Mouse (Mus musculus): ENCODE data around the gene Ryr1. TPM values are rescaled to one million over a fixed set of nuclear protein-coding genes. Genes with fewer than 3 reads are reported as not detected.
"Not testable (repeated sequence)": the region's sequence is repeated elsewhere in the genome, so short reads cannot be mapped to it uniquely, and the experiment has no call there.

The Ryr1 gene
- total RNA-seq, 2 experiments from 2014 or later = under 0.01 TPM; not detected in 1

DNA sequence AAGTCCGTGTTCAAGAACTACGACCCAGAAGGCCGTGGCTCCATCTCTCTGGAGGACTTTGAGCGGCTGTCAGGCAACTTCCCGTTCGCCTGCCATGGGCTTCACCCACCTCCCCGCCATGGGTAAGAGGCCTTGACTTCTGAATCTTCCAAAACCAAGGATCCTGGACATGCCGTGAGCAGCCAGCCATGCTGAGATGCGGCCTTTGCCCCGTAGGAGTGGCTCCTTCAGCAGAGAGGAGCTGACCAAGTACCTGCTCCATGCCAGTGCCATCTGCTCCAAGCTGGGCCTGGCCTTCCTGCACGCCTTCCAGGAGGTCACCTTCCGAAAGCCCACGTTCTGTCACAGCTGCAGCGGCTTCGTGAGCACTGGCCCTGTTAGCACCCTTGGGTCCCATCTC lies 23.8 kb upstream of the Ryr1 start:
- no peak for ATAC-seq (replicated peaks; ENCODE audit: low FRiP score, poor library complexity, severe bottlenecking)

GRCm38 (mm10) chr7:29146625-29147367 lies 21.8 kb upstream of the Ryr1 start:
- no peak for ATAC-seq (replicated peaks; ENCODE audit: low FRiP score, poor library complexity, severe bottlenecking)

GRCm38 (mm10) chr7:29144006-29144405 lies 19.0 kb upstream of the Ryr1 start:
- ATAC-seq (replicated peaks; ENCODE audit: low FRiP score, poor library complexity, severe bottlenecking) = no peak

DNA sequence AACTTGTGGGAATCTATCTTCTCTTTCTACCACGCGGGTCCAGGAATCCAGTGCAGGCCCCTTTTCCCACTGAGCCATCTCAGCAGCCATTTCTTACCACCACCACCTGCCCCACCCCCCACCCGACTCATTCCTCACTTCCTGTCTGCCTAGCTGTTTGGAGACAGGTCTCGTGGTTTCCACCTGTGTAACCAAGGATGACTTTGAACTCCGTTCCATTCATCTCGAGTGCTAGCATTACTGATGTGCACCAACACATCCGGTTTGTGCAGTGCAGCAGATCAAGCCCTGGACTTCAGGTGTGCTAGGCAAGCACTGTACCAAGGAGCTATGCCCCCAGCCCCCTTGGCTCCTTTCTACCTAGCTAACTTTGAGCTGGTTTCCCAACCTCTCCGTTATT lies 16.4 kb upstream of the Ryr1 start:
- no peak for ATAC-seq (replicated peaks; ENCODE audit: low FRiP score, poor library complexity, severe bottlenecking)

GRCm38 (mm10) chr7:29139237-29139636 lies 14.3 kb upstream of the Ryr1 start:
- ATAC-seq (replicated peaks; ENCODE audit: low FRiP score, poor library complexity, severe bottlenecking) = not testable (repeated sequence)

GRCm38 (mm10) chr7:29137429-29137828 lies 12.4 kb upstream of the Ryr1 start:
- ATAC-seq (replicated peaks; ENCODE audit: low FRiP score, poor library complexity, severe bottlenecking) = no peak

- ATAC-seq (replicated peaks; ENCODE audit: low FRiP score, poor library complexity, severe bottlenecking) = no peak
Measured at GRCm38 (mm10) chr7:29134693-29135386, 9.9 kb upstream of the Ryr1 start, which contains the start of gene Rasgrp4. TSS of gene Rasgrp4 (plus strand) at chr7:29134851.

- ATAC-seq (replicated peaks; ENCODE audit: low FRiP score, poor library complexity, severe bottlenecking) = no peak
Measured at GRCm38 (mm10) chr7:29134230-29134629, 9.3 kb upstream of the Ryr1 start.

GRCm38 (mm10) chr7:29128725-29129124 lies 3.7 kb upstream of the Ryr1 start:
- ATAC-seq (replicated peaks; ENCODE audit: low FRiP score, poor library complexity, severe bottlenecking) = no peak

GRCm38 (mm10) chr7:29126173-29126915 lies 1.4 kb upstream of the Ryr1 start:
- ATAC-seq (replicated peaks; ENCODE audit: low FRiP score, poor library complexity, severe bottlenecking) = no peak

DNA sequence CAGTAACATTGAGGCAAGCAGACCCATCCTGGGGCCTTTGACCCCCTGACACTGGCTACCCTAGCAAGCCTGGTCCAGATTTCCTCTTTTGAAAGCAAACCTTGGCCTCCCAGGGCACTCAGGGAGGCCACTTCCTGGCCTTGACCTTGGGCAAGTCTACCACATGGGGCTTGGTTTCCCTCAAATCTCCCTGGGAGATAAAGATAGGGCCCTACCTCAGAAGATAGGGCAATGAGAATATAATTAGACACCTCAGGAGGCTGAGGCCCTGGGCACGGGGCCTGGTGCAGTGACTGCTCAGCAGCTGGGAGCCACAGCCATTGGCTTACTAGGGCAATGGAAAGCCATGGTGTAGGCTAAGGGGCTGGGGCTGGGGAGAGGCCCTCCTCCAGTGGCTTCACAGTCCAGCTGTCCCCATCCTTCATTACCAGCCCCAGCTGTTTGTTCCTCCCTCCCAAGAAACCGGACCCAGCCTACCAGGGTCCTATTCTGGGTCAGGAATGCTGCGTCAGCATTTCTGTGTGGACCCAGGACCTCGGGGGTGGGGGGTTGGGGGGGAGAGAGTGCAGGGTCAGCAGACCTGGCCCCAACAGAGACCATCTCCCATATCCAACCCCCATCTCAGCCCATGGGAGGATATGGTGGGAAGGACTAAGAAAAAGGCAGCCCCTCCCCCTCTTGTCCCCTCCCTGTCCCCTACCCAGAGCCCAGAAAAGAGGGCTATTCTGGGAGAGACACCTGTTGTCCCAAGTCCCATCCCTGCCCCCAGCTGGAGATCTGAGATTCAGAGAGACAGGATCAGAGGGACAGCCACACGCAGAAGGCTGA lies 1.2 kb downstream of the Ryr1 start:
- ATAC-seq (replicated peaks; ENCODE audit: low FRiP score, poor library complexity, severe bottlenecking) = no peak

GRCm38 (mm10) chr7:29122821-29123220 lies 2.2 kb downstream of the Ryr1 start:
- ATAC-seq (replicated peaks; ENCODE audit: low FRiP score, poor library complexity, severe bottlenecking) = no peak

DNA sequence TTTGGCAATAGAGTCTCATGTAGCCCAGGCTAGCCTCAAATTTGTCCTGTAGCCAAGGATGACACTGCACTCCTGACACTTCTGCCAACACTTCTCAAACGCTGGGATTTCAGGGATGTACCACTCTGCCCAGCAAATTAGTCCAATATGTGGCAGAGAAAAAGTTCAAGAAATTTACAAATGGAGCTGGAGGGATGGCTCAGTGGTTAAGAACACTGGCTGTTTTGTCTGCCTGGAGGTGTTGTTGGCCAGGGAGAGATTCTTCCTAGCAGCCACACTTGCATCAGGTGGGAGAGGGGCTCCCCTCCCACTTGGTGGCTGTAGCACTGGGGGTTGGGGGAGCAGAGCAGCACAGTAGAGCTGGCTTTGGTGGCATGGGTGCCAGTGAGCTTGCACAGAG lies 5.5 kb downstream of the Ryr1 start:
- no peak for ATAC-seq (replicated peaks; ENCODE audit: low FRiP score, poor library complexity, severe bottlenecking)

DNA sequence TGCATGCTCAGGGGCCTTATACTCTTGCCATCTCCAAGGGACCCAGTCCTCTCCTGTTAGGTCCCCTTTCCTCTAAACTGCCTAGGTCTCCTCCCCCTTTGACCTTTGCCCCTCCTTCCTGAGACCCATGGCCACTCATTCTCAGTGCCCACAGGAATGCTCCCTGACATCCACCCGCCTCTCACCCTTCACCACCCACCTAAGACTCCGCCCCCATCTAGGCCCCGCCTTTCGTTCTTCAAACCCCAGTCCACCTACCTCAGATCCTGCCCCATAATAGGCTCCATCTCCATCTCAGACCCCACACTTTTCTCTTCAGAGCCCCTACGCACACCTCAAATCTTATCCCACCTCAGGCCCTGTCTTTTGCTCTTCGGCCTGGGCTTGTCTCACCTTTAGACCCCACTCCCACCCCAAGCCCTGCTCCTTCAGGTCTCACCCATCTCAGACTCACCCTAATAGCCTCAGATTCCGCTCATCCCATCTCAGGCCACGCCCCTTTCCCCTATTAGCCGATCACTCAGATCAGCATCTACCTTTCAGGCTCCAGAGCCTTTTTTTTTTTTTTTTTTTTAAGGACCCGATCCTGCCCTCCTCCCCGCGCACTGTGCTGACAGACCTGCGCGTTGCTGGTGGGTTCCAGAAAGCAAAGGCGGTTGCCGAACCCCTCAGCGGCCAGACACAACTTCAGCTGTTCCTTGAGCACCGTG lies 6.7 kb downstream of the Ryr1 start:
- ATAC-seq (replicated peaks; ENCODE audit: low FRiP score, poor library complexity, severe bottlenecking) = no peak

- no peak for ATAC-seq (replicated peaks; ENCODE audit: low FRiP score, poor library complexity, severe bottlenecking)
Measured at GRCm38 (mm10) chr7:29108992-29109955, 15.7 kb downstream of the Ryr1 start.

DNA sequence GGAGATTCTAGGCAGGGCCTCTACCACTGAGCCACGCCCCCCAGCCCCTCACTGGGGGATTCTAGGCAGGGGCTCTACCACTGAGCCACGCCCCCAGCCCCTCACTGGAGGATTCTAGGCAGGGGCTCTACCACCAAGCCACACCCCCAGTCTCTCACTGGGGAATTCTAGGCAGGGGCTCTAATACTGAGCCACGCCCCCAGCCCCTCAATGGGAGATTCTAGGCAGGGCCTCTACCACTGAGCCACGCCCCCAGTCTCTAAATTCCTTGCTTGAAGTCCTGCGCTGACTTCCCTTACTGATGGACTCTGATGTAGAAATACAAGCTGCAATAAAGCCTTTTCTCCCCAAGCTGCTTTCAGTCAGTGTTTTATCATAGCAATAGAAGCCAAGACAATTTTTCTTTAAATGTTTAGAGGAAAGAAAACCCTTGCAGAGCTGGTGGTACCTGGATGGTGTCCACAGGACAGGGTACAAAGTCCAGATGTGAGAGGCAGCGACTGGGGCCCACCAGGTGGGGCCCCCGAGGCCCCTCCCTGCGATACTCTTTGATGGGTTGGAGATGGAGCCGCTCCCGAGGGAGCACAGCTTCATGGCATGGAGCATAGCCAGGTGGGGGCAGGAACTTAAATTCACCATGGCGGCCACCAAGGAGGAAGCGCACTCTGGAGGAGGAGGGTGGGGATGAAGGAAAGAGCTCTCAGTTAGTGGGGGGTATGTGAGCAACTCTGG lies 23.5 kb downstream of the Ryr1 start:
- ATAC-seq (replicated peaks; ENCODE audit: low FRiP score, poor library complexity, severe bottlenecking) = no peak

GRCm38 (mm10) chr7:29097131-29097530 lies 27.8 kb downstream of the Ryr1 start:
- no peak for ATAC-seq (replicated peaks; ENCODE audit: low FRiP score, poor library complexity, severe bottlenecking)

Data from erythroid progenitor cell, adult 5-6 weeks (primary cell).